Comparison of ENCODE assay signal across 8 mouse cellular contexts in genomic region chr2:51973410-51973968, GRCm38 (mm10). TPM values are rescaled to one million over a fixed set of nuclear protein-coding genes. Genes with fewer than 3 reads are reported as not detected.
DNase-seq lines count a peak whose midpoint lies in the region; ATAC-seq and TF ChIP-seq lines count a peak whose summit lies in the region.

Gene Nmi, minus strand, starts transcription at chr2:51973494.

- no peaks in the 10 kb centered on the region for H3K27me3 ChIP-seq in Patski
- H3K27me3 ChIP-seq in lung, embryonic 16.5 days (ENCODE audit: control insufficient read depth, insufficient read depth, low read depth, low read length), result no peaks in the 10 kb centered on the region
- no peaks in the 10 kb centered on the region for H3K27me3 ChIP-seq in small intestine, adult 2 months (ENCODE audit: control insufficient read depth, insufficient read depth, low read length)

- no peaks in the 10 kb centered on the region for H3K36me3 ChIP-seq in lung, embryonic 16.5 days (ENCODE audit: control insufficient read depth, insufficient read depth, low read length)
- no peaks in the 10 kb centered on the region for H3K36me3 ChIP-seq in small intestine, adult 2 months (ENCODE audit: control insufficient read depth, insufficient read depth, low read length)

- POLR2A ChIA-PET in Patski (lab: Charles Lee), result interaction anchor here (0.6 kb wide), 1 partner anchor 125 kb away, joined by 5 read pairs; no protein-coding TSS in a partner anchor

- peak; percentile 45; the same call in 1 of the 2 replicates for TF ChIP-seq POLR2A in embryonic fibroblast, embryonic 13.5 days (IDR thresholded peaks at IDR 0.05; ENCODE audit: low read depth, low read length)
- TF ChIP-seq POLR2A in small intestine, adult 2 months (IDR thresholded peaks at IDR 0.05; ENCODE audit: low read depth, low read length), result no peak

- H3K4me1 ChIP-seq in embryonic fibroblast, embryonic 13.5 days (ENCODE audit: control insufficient read depth, insufficient read depth, low read length), result no peaks in the 10 kb centered on the region; the same call in 1 of the 2 replicates
- H3K4me1 ChIP-seq in lung, embryonic 16.5 days (replicated peaks; ENCODE audit: control insufficient read depth, insufficient read depth, low read length), result no peaks in the 10 kb centered on the region
- H3K4me1 ChIP-seq in small intestine, adult 2 months (ENCODE audit: control insufficient read depth, insufficient read depth, insufficient read length, low read length), result peaks cover 5% of the 10 kb centered on the region; the same call in 1 of the 2 replicates

- H3K4me3 ChIP-seq in embryonic fibroblast, embryonic 13.5 days (ENCODE audit: insufficient read depth, low read length), result peak within 1 kb of the TSS; percentile 62
- peak within 1 kb of the TSS; percentile 82 for H3K4me3 ChIP-seq in lung, embryonic 16.5 days (ENCODE audit: low read length)
- peak within 1 kb of the TSS; percentile 90 for H3K4me3 ChIP-seq in small intestine, adult 2 months (ENCODE audit: low read depth, low read length)

- ATAC-seq in Patski, result peak; percentile 54
- no peak for ATAC-seq in inflammation-experienced regulatory T-cells, adult 6 months
- peak; percentile 65; the same call in 1 of the 2 replicates for ATAC-seq in lung, embryonic 16.5 days (ENCODE audit: low read depth)

- peak within 1 kb of the TSS; percentile 72 for H3K4me2 ChIP-seq in lung, embryonic 16.5 days (ENCODE audit: low read depth, low read length)

- 61% methylated on average over 9 of the region's 9 CpGs for WGBS in lung, embryonic 16.5 days
- WGBS in small intestine, adult 2 months, result 87% methylated on average over 9 of the region's 9 CpGs

- TF ChIP-seq CTCF in Patski (IDR thresholded peaks at IDR 0.05), result no peak
- TF ChIP-seq CTCF in embryonic fibroblast, embryonic 13.5 days (IDR thresholded peaks at IDR 0.05; ENCODE audit: borderline replicate concordance, insufficient read depth, low read length), result no peak
- no peak for TF ChIP-seq CTCF in small intestine, adult 2 months (IDR thresholded peaks at IDR 0.05; ENCODE audit: extremely low read depth, insufficient read length, insufficient replicate concordance, low read depth, low read length)

- peak within 1 kb of the TSS; percentile 86 for H3K9ac ChIP-seq in lung, embryonic 16.5 days (ENCODE audit: low read length)

- H3K27ac ChIP-seq in embryonic fibroblast, embryonic 13.5 days (ENCODE audit: insufficient read depth, low read length), result peak within 1 kb of the TSS; percentile 55
- H3K27ac ChIP-seq in lung, embryonic 16.5 days (ENCODE audit: low read length), result peak within 1 kb of the TSS; percentile 89
- peak within 1 kb of the TSS; percentile 94 for H3K27ac ChIP-seq in small intestine, adult 2 months (ENCODE audit: insufficient read depth, low read depth, low read length)

- in situ Hi-C loops in Patski (cut with MboI; ENCODE audit: low pct_unique_long_range_greater_than_20kb), result loop anchor here (10.0 kb wide), 1 partner anchor 101 kb away; the partner anchor contains the start of gene Rif1

- CTCF ChIA-PET in Patski (lab: Charles Lee), result interaction anchor here (0.9 to 1.9 kb wide), 2 partner anchors 10 to 38 kb away, joined by 3 to 8 read pairs; no protein-coding TSS in a partner anchor

- H3K9me3 ChIP-seq in lung, embryonic 16.5 days (ENCODE audit: control insufficient read depth, low read length), result no peaks in the 10 kb centered on the region

- peak; percentile 11 to 40 for DNase-seq in heart, adult 18-20 months
- no peak for DNase-seq in heart, adult 9 months (ENCODE audit: low spot score in 2 of 2)
- DNase-seq in Patski (ENCODE audit: low read depth, low spot score), result no peak
- no peak for DNase-seq in gastrocnemius, adult 8-10 months (ENCODE audit: low spot score in 2 of 2)

RNA-seq across cellular contexts. Expression of gene Nmi, which starts in this region (rescaled TPM):
- total RNA-seq in heart, adult 18-20 months (2021), result 1 to 10 TPM; 7.1 to 7.9 TPM
- polyA plus RNA-seq in Patski (2021), result 19.1 TPM
- 9.6 and 14.3 TPM in 2 replicates for polyA plus RNA-seq in embryonic fibroblast, embryonic 13.5 days (2011; ENCODE audit: insufficient read length, low read depth, missing spikeins)
- 100 to 1,000 TPM; 168 to 202 (median 175) TPM for polyA plus RNA-seq in inflammation-experienced regulatory T-cells, adult 6 months (2017; shearing (Covaris generic))
- 29.3 and 33.1 TPM in 2 replicates for polyA plus RNA-seq in lung, embryonic 16.5 days (2015; fragmentation: Nextera tagmentation; extraction: Ambion mirVana)
- 1.9 and 6.1 TPM in 2 replicates for polyA plus RNA-seq in small intestine, adult 2 months (2012; rRNA removed)
- 1 to 10 TPM; 1.5 to 2.9 (median 1.9) TPM for total RNA-seq in gastrocnemius, adult 8-10 months (2022)

Comparison
In these comparisons a context has a peak if more than half of its experiments do, and no peak if none do; other contexts are left out.
1. DNase-seq: peak in heart, adult 18-20 months (2 of 2); none in heart, adult 9 months (0 of 2), Patski (single experiment) and gastrocnemius, adult 8-10 months (0 of 2).
2. Peak in every context shown above with its lines, with median percentiles within 50 percentile points of each other: H3K27ac ChIP-seq and H3K4me3 ChIP-seq.